Mouse (Mus musculus): Measurements from ENCODE around the gene Trio.

Trio gene

DNA sequence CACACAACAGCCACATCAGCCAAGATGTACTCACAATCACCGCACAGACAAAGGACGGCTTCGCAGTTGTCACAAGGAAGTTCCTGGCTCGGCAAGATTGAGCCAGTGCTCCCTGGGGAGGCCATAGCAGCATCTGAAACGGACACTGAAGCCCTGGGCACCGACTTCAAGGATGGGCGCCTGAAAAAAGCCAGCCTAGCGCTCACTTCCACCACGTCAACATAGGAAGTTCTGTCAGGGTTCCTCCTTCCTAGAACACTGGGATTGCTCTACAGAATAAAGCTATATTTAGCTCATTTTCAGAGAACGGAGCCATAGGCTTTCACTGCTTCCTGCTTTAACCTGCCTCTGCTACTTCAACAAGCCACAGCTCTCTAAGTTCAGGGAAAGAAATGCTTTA lies 149.3 kb downstream of the Trio start:
- no peak for DNase-seq (ENCODE audit: low spot score)

DNA sequence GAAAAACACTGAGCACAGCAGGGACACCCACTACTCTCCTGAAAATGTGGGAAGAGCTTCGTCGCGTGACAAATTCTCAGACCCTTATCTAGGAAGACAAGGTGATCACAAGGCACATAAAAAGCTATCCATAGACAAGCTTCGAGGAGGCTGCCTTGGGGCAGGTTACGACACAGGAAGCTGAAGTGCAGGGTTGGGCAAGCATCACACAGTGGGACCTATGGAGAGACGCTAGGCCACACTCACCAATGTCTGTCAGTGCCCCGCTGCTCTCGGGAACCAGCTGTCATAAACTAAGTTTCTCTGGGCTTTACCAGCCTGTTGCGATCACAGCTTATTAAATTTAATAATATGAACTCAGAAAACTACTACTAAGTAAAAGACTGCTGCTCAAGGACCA lies 149.9 kb downstream of the Trio start:
- DNase-seq (ENCODE audit: low spot score), result no peak

DNA sequence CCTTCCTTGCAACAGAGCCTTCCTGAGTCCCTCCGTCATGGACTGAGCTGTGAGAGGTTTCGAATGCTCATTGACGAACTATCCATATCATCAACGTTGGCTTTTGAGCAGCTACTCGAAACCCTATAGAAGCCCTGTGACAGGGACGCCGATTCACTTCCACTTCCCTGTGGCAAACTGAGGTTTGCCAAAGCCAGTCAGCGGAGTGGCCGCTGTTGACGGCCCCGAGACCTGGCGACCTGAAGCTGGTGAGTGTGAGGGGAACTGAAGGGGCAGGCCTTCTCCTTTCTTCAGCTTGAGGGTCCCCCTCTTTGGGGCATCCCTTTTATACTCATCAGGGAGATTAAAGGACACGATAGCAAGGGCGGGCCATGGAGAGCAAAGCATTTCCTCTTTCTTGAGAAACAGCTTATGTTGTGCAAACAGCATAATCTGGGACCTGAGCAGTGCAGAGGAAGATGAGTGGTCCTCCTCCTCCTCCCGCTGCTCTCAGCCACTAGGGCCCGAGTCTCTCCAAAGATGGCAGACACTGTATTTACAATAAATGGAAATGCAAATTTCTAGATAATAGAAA lies 151.8 kb downstream of the Trio start:
- no peak for DNase-seq (ENCODE audit: low spot score)

DNA sequence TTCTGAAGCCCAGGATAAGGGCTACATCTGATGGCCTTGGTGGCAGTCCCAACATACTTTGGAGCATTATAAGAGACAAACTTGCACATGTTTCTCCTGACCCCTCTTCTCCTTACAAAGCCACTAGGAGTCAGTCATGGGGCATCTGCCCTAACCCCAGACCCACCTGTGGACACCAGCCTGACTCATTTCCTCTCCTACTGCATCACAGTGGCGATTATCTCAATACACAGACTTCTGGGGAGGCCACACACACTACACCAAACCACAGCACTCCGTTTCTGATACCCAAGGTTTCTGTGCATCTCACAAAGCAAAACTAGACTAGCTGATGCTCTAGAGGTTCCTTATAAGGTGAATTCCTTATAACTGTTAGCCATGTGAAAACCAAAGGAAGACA lies 153.4 kb downstream of the Trio start:
- no peak for DNase-seq (ENCODE audit: low spot score)

DNA sequence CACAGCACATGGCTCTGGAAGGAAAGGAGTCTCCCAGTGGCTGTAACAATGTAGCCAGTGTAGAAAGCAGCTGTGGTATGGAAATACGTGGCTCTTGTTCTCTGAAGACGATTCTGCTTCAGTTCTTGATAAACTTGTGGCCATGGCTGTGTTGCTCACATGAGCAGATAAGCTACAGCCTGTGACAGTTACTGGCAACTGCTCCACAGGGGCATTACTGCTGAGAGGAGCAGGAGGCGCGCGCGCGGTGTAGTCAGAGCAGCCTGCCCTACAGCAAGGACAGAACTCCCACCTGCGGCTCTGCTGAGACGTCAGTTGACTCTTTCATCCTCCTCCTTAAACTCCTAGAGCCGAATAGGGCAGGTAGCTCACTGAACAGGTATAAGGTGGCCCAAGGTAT lies 153.9 kb downstream of the Trio start:
- no peak for DNase-seq (ENCODE audit: low spot score)

DNA sequence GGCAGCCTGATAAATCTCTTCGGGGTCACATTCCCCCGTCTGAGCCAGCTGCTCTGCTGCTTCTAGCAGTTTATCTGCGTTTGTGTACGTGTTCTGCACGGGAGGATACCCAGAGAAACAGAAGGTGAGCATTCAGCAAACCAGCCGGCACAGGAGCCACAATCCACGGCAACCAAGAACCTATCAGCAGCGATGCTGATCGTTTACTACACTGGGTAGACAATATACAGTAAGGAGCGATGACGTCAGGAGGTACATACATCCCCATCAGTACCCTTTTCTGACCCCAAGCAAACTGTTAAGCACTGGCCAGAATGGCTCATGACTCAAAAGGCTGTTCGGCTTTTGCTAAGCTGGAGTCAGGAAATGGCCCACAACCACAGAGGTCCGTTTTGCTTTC lies 154.4 kb downstream of the Trio start:
- no peak for DNase-seq (ENCODE audit: low spot score)

DNA sequence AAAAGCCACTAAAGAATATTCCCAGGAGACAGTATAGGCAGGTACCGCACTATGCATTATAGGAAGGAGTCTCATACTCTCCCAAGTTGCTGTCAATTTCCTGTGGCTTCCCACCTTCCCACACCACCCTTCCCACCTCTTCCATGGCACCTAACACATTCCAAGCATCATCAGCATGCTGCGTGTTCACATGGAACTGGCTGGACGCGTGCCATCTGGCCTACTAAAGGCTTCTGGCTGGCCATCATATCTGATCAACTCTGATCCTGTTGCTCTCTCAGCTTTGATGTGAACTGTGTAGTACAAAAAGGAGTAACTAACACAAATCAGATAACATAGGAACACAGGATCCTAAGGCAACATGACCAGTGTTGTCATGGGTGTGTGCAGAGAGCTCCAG lies 156.6 kb downstream of the Trio start:
- no peak for DNase-seq (ENCODE audit: low spot score)

DNA sequence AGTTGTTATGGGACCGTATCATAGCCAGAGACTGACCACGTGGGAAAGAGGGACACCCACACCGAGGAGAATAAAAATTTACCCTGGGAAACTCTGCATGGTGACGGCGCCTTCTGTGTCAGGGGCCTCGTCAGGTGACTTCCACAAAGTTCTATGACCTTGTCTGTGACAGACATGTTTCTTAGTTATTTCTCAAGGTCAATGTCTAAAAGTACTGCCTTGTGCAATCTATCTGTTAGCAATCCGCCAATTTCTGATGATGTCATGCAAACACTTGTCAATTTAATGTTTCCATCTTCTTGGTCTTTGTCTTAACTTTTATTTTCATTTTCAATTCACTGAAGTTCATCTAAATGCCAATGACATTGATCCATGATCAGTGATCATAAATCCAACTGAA lies 157.8 kb downstream of the Trio start:
- no peak for DNase-seq (ENCODE audit: low spot score)

DNA sequence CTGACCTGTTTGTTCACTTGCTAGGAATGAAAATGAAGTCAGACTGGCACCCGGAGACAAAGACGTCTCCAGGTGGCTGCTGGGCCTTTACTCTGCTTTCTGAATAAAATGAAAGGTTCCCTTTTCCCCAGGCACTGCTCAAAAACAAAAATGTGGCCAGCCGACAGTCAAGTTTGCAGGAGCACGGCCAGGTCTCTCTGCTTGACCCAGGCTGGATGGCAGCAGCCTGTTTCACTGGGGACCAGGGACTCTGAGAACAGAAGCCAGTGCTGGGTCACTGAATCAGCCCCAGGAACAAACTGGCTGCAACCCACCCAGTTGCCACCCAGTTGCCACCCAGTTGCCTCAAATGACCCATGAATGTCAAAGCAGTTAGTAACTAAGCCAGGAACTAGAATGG lies 159.2 kb downstream of the Trio start:
- no peak for DNase-seq (ENCODE audit: low spot score)

DNA sequence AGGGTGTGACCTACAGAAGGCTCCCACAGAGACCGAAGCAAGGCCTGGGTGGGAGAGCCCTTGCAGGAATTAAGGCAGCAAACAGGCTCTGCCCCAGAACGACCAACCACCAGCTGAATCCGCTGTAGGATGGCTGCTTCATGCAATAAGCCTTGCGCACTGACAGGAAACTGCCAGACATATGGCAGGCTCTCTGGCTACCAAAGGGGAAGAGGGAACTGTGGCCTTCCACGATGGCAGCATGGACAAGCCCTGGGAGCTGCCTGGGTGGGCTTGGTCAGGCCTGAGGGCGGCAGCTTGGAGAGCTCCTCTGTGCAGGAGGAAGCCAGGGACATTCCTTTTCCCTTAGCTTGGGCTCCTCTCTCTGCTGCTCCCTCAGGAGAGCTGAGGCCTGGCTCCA lies 159.6 kb downstream of the Trio start:
- DNase-seq (ENCODE audit: low spot score), result no peak

DNA sequence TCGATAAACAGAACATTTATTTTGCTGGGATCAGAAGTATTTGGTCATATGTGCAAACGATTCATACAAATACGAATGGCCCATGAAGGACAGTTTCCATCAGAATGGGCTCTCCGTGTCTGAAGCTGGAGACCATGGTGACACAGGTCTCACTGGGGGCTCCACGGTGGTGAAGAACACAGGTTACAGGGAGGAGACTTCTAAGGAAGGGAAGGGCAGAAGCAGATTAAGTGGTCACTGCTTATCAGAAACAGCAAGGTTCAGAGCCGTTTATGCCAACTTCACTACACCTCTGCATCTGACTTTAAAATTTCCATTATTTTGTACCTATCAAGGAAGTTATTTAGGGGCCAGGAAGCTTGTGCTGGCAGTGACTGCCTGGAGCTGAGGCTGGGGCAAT lies 161.3 kb downstream of the Trio start:
- DNase-seq (ENCODE audit: low spot score), result no peak

DNA sequence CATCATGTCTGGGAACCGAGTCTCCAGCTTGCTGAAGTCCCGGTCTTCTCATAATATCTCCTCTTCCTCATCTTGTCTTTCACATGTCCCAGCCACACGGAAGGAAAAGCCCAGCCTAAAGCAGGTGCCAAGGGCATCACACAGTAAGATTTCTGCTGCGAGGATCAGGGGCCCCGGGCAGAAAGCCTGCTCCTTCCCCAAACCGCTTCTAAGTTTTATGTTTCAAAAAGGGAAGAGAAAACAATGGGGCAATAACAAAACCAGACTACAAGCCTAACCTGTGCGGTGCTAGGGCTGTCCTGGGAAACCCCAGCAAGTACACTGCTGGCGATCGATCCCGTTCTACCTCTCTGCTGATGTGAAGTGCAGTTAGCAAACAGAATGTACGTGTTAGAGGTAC lies 162.7 kb downstream of the Trio start:
- no peak for DNase-seq (ENCODE audit: low spot score)

DNA sequence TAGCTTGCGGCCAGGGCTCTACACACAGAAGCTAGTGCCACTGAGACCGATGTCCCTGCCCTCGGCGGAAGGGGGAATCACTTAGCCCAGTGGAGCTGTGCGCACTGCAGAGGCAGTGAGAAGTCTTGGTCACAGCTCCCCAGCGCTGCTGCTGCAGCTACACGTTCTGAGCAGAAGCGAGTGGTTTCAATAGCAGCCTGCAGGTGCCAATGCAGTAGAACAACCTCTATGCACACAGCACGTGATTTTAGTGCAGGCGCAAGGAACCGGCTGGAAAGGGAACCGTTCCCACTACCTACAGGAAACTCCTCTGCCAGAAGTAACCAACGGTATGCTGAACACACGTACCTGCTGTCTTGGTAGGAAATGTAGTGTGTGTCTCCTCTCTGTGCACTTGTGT lies 165.2 kb downstream of the Trio start:
- no peak for DNase-seq (ENCODE audit: low spot score)

DNA sequence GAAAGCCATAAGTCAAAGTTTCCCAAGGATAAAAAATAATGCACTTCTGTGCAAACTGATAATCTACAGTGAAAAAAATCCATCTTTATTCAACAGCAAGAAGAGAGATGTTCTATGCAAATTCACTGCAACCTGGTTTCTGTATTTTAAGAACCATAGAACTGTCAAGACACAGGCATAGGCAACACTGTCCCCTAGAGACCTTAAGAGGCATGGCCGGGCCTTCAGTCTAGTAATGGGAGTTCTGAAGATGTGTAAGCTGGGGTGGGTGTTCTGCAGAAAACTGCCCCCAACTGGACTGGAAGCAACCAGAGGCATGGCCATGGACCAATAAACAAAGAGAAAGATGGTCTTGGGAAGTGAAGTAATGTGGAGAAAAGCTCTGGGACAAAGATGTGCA lies 166.1 kb downstream of the Trio start:
- no peak for DNase-seq (ENCODE audit: low spot score)

DNA sequence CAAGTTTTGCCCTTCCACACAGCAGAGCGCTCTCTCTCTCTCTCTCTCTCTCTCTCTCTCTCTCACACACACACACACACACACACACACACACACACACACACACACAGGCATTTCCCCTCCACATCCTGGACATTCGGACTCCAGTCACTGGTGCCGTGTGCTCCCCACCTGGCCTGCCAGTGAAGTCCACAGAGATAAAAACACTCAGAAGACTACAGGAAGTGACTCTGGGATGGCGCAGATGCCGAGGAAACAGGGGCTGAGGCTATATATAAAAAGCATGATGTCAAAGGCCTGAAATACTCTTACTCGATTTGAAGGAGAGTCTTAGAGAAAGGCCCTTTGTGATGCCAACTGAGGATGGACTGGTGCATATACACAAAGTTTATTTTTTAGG lies 166.5 kb downstream of the Trio start:
- DNase-seq (ENCODE audit: low spot score), result no peak

DNA sequence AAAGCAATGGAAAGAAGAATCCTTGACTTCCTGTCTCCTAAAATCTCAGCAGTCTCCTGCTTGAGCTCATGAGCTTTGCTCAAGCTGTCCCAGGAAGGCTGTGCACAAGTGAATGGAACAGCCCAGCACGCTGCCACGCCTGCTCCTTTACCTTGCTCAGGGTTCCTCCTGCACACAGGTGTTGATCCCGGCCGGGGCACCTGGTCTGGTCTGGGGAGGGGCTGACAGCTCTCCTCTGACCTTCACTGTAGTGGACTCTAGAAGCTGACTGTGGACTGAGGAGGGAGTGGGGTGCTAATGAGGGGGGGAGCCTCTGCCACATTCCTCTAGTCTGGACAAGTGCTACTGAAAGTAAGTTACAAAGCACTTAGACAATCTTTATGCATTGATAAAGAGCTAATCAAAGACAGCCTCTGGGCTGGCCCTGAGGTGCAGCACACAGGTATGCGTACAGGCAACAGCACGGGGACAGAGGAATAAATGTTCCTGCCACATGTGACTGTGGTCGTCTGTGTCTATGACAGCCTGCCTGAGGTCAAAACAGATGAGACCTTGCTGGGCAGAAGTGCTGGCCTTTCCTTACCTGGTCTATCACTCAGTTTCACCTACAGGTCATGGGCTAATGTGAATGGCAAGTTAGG lies 167.3 kb downstream of the Trio start:
- no peak for DNase-seq (ENCODE audit: low spot score)

DNA sequence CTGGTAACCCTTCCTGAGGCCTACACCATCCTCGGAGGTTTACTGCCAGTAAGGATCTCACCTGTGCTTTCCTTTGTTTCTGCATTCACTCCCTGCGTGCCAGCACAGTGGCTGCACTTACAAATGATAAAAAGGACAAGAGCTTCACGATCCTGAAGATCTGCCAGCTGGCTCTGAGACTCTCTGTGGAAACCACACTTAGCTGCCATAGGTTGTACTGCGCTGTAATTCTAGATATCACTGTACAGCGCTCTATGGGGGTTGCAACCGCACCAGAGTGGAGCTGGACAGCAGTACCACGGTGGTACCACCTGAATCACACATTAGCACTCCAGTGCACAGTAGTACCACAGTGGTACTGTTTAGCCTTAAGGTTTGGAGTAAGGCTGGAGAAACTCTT lies 168.4 kb downstream of the Trio start:
- no peak for DNase-seq (ENCODE audit: low spot score)

DNA sequence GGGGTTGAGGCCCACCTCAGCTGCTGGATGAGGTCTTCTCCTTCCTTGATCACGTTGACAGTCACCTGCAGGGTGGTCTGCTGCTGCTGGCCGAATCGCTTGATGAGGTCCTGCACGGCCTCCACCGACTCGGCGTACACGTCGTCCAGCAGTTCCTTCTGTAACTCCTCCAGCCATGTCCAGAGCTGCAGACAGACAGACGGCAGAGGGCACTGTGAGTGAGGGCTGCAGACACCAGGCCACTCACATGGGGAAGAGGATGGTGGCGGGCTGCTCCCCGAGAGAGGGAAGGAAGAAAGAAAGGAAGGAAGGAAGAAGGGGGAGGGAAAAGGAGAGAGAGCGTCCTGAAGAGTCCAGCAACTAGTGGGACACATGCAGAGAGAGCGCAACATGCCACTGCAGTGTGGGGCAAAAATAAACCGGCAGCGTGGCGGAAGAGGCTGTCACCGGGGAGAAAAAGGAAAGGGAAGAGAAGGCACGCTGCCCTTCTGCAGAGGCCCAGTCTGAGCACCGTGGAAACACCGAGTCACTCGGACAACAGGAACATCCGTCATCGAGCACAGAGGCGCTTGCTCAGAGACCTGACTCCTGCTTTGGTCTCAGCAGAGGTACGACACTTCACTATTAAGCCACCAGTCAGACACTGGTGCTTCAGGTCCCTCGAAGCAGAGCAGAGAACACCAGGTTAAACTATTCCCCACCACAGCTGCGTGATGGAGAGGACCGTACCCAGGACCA lies 169.4 kb downstream of the Trio start:
- DNase-seq (ENCODE audit: low spot score), result no peak

DNA sequence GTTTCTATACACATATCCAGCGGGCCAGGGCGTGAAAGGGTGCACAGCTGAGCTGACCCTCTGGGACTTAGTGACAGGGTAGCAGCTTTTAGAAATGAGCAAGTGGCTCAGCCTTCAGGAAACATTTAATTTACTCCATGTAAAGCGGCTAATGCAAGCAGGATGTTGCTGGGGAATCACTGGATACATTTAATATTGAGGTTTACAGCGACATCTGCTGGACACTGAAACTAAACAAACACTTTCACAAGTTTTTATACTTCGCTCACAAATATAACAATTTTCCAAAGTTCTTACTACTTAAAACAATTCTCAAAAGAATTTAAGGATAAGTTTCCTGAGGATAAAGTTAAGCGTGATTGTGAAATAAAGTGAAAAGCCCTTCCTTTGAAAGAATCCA lies 174.3 kb downstream of the Trio start:
- no peak for DNase-seq (ENCODE audit: low spot score)

DNA sequence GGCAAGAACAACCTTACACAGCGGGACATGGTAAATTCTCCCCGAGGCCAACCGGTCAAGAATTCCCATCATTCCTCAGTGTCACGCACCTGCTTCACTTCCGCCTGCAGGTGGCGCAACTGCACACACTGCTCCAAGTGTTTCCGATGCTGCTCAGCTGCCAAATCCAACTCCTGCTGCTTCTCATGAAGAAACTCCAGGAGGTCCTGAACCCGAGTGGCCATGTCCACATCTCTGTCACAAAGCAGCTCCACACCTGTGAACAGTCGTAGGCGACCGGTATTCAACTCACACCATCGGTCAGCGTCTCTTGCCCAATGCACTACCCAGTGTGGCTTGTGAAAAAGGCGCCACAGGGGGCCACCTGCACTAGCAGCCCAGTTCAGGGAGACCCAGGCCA lies 174.7 kb downstream of the Trio start:
- peak; percentile 17 for DNase-seq (ENCODE audit: low spot score)

DNA sequence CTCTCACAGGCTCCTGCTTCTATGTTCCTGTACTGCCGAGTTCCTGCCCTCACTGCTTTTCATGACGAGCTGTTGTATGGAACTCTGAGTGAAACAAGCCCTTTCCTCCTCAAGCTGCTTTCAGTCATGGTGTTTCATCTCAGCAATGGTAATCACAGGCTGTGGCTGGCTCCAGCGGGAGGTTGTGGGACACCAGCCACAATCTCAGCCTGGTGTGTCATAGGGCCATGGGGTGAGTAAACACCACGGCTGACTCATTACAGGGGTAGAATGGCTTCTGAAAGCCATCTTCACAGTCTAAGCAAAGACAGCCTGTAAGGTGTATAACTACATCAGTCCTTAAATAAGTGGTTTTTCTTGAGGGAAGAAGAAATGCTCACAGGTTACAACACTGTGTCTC lies 175.7 kb downstream of the Trio start:
- DNase-seq (ENCODE audit: low spot score), result peak; percentile 41

DNA sequence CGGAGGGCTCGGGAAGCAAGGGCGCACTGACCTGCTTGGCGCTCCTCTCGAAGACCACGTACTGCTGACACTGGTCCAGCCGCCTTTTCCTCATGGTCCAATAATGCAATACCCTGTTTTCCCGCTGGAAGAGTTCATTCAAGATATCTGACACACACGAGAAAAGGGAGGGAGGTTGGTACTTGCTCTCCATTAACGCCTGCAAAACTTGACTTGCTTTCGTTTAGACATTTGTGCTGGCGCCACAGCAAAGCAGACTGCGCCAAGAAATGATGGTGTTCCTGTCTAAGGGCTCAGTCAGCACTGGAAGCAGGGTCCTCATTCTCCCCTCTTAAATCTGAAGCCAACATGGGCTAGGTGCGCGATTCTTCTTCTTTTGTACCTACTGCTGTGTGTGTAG lies 184.0 kb downstream of the Trio start:
- DNase-seq (ENCODE audit: low spot score), result no peak

DNA sequence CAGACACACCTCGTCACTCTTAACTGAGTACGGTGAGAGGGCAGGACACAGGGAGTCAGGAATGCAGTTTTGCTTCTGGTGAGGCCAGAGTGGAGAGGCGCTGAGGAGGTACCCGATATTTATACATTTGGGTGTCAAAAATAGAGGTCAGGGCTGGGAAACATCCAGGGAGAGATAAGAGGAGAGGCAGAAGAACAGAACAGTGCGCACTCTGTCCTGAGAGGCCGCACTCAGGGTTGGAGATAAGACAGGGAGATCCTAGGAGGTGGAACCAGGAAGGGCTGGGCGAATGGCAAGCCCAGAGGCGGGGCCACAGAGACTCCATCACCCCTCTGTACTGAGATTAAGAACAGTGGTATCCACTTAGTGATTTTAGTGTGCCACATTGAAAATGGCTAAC lies 185.1 kb downstream of the Trio start:
- no peak for DNase-seq (ENCODE audit: low spot score)

DNA sequence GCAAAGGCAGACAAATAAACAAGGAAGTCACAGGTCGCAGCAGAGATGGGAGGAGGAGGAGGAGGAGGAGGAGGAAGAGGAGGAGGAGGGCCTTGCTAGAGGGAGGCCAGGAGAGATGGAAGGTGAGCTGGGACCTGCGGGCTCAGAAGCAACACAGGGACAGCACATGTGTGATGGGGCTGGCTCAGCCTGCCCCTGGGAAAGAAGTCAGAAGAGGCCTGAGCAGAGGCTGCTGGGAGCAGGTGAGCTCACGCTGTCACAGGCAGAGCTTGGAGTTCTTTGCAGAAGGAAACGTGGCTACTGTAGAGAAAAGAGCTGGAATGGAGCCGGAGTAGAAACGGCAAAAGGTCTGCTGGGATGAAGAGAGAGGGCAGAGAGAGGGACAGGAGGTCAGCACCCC lies 185.5 kb downstream of the Trio start:
- no peak for DNase-seq (ENCODE audit: low spot score)
